Mouse (Mus musculus) kidney, adult 10 weeks (tissue): Measurements from ENCODE around the gene Gba2. TPM values are rescaled to one million over a fixed set of nuclear protein-coding genes. Genes with fewer than 3 reads are reported as not detected.

Experiments used
- polyA plus RNA-seq: library from polyadenylated mRNA; stranded (reverse); fragments of 350-450 nt; fragmentation: Illumina TruSeq; extraction: RNeasy Lipid Tissue Mini Kit (QIAGEN cat#74804); gene quantifications from one replicate; pipeline ENCODE4 v1.2.3, GENCODE M21; 2014; ENCODE audit warnings: low read depth, low replicate concordance

The Gba2 gene
- 0.93 TPM for polyA plus RNA-seq

GRCm38 (mm10) chr4:43578376-43579204, at the start of gene Gba2, which contains the start of gene Rgp1:
Gba2 (minus strand) TSS chr4:43578873.
Rgp1 (plus strand) TSS chr4:43578715.

GRCm38 (mm10) chr4:43584444-43585416, 6.1 kb upstream of the Gba2 start, which contains the start of gene Msmp:
Msmp (minus strand) TSS chr4:43584494.

GRCm38 (mm10) chr4:43561997-43562768, 16.5 kb downstream of the Gba2 start, which contains the start of the genes Creb3 and Tln1:
Creb3 (plus strand) TSS chr4:43562332.
Tln1 (minus strand) TSS chr4:43562691.

Other genes starting within 250 kb of the Gba2 start
- gene Rusc2, start 196.9 kb downstream of the Gba2 start, polyA plus RNA-seq, result not detected
- gene Fam166b, start 149.7 kb downstream of the Gba2 start, polyA plus RNA-seq, result not detected
- 0.32 TPM for gene Tesk1, start 136.9 kb downstream of the Gba2 start, polyA plus RNA-seq
- gene Cd72, start 124.2 kb downstream of the Gba2 start, polyA plus RNA-seq, result 3.5 TPM
- gene Sit1, start 95.1 kb downstream of the Gba2 start, polyA plus RNA-seq, result not detected
- gene Ccdc107, start 86.0 kb downstream of the Gba2 start, polyA plus RNA-seq, result 16.3 TPM
- gene Arhgef39, start 79.2 kb downstream of the Gba2 start, polyA plus RNA-seq, result 4.2 TPM
- 2.0 TPM for gene Car9, start 71.9 kb downstream of the Gba2 start, polyA plus RNA-seq
- 7.9 TPM for gene Tpm2, start 55.1 kb downstream of the Gba2 start, polyA plus RNA-seq
- 26.8 TPM for gene Creb3, start 16.5 kb downstream of the Gba2 start, polyA plus RNA-seq
- 110 TPM for gene Tln1, start 16.2 kb downstream of the Gba2 start, polyA plus RNA-seq
- gene Rgp1, start 158 bp downstream of the Gba2 start, polyA plus RNA-seq, result 3.6 TPM
- not detected for gene Msmp, start 5.6 kb upstream of the Gba2 start, polyA plus RNA-seq
- gene Npr2, start 53.1 kb upstream of the Gba2 start, polyA plus RNA-seq, result 9.2 TPM
- not detected for gene Spag8, start 74.7 kb upstream of the Gba2 start, polyA plus RNA-seq
- gene Hint2, start 77.6 kb upstream of the Gba2 start, polyA plus RNA-seq, result 13.5 TPM
- 2.0 TPM for gene Tmem8b, start 90.1 kb upstream of the Gba2 start, polyA plus RNA-seq
- gene Fam221b, start 90.3 kb upstream of the Gba2 start, polyA plus RNA-seq, result not detected
- gene Olfr70, start 121.9 kb upstream of the Gba2 start, polyA plus RNA-seq, result not detected
- not detected for gene Olfr71, start 131.4 kb upstream of the Gba2 start, polyA plus RNA-seq
- not detected for gene Hrct1, start 148.3 kb upstream of the Gba2 start, polyA plus RNA-seq
- 1.1 TPM for gene Spaar, start 151.2 kb upstream of the Gba2 start, polyA plus RNA-seq
- gene Olfr159, start 192.1 kb upstream of the Gba2 start, polyA plus RNA-seq, result not detected
- not detected for gene Olfr156, start 245.0 kb upstream of the Gba2 start, polyA plus RNA-seq